Comparison of ENCODE assay signal across 8 mouse cellular contexts in the genomic region with DNA sequence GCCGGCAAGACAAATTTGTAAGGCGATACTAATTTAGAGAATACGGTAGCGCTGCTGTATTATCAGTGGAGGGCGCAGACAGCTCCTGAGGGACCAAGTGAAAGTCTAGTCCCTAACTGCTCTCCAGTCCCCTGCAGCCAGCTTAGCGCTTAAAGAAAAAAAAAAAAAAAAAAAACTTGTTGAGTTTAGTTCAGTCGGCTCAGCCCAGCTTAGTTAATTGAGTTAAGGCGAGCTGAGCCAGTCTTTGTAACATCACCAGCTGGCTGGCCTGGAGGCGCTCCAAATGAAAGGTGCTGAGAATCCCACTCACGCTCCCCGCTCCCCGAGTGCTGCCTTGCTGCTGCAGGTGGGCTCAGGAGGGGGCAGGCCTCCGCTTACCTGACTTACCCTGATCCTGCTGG.
DNase-seq lines count a peak whose midpoint lies in the region; ATAC-seq and TF ChIP-seq lines count a peak whose summit lies in the region.

No protein-coding gene starts in this region.

- no peak overlapping the region; the same call in 1 of the 2 replicates for H3K4me3 ChIP-seq in lung, embryonic 15.5 days
- H3K4me3 ChIP-seq in forebrain, embryonic 14.5 days (ENCODE audit: low read depth, low read length), result no peak overlapping the region
- no peak overlapping the region for H3K4me3 ChIP-seq in kidney, adult 2 months (ENCODE audit: insufficient read depth, low read depth, low read length)
- H3K4me3 ChIP-seq in liver, embryonic 16.5 days (ENCODE audit: low read depth, low read length), result no peak overlapping the region

- DNase-seq in lung, postnatal 14 days, result no peak
- DNase-seq in forebrain, embryonic 14.5 days (ENCODE audit: low spot score), result peak; percentile 64
- peak; percentile 49 for DNase-seq in kidney, adult 2 months
- DNase-seq in cerebellum, adult 18-20 months, result no peak
- no peak for DNase-seq in ovary, adult 18-20 months (ENCODE audit: low spot score)

- TF ChIP-seq POLR2A in kidney, adult 2 months (IDR thresholded peaks at IDR 0.05; ENCODE audit: low read depth, low read length), result no peak

- H3K27ac ChIP-seq in lung, embryonic 15.5 days, result 0 out of 2 replicates have a peak overlapping the region, but pooled peaks have one; percentile 17
- no peak overlapping the region for H3K27ac ChIP-seq in forebrain, embryonic 14.5 days (ENCODE audit: low read depth, low read length)
- no peak overlapping the region for H3K27ac ChIP-seq in kidney, adult 2 months (ENCODE audit: insufficient read depth, low read depth, low read length)
- no peak overlapping the region for H3K27ac ChIP-seq in liver, embryonic 16.5 days (ENCODE audit: low read length)

- 12% methylated on average over 13 of the region's 13 CpGs for WGBS in lung, embryonic 15.5 days
- 1% methylated on average over 13 of the region's 13 CpGs for WGBS in forebrain, embryonic 14.5 days
- 33% methylated on average over 13 of the region's 13 CpGs for WGBS in kidney, adult 2 months
- WGBS in liver, embryonic 16.5 days (ENCODE audit: insufficient replicate concordance), result 27% methylated on average over 13 of the region's 13 CpGs

- no peaks in the 10 kb centered on the region for H3K9me3 ChIP-seq in lung, embryonic 15.5 days
- no peaks in the 10 kb centered on the region for H3K9me3 ChIP-seq in forebrain, embryonic 14.5 days (replicated peaks; ENCODE audit: control insufficient read depth, low read length)
- no peaks in the 10 kb centered on the region for H3K9me3 ChIP-seq in liver, embryonic 16.5 days (replicated peaks; ENCODE audit: control insufficient read depth, low read length)

- H3K27me3 ChIP-seq in lung, embryonic 15.5 days, result peaks cover 3% of the 10 kb centered on the region; the same call in 1 of the 2 replicates
- no peaks in the 10 kb centered on the region for H3K27me3 ChIP-seq in forebrain, embryonic 14.5 days (replicated peaks; ENCODE audit: control insufficient read depth, insufficient read depth, low read length)
- no peaks in the 10 kb centered on the region for H3K27me3 ChIP-seq in kidney, adult 2 months (replicated peaks; ENCODE audit: control insufficient read depth, insufficient read depth, low read length)
- no peaks in the 10 kb centered on the region; the same call in 1 of the 2 replicates for H3K27me3 ChIP-seq in liver, embryonic 16.5 days (ENCODE audit: control insufficient read depth, insufficient read depth, low read depth, low read length)

- peak overlapping the region; percentile 48 for H3K4me2 ChIP-seq in lung, embryonic 15.5 days
- H3K4me2 ChIP-seq in forebrain, embryonic 14.5 days (ENCODE audit: low read length), result peak overlapping the region; percentile 28
- peak overlapping the region; percentile 23; the same call in 1 of the 2 replicates for H3K4me2 ChIP-seq in liver, embryonic 16.5 days (ENCODE audit: low read depth, low read length)

- H3K4me1 ChIP-seq in lung, embryonic 15.5 days, result peaks cover 51% of the 10 kb centered on the region
- peaks cover 12% of the 10 kb centered on the region for H3K4me1 ChIP-seq in forebrain, embryonic 14.5 days (ENCODE audit: control insufficient read depth, insufficient read depth, low read length)
- 0 out of 2 replicates have a peak, but pooled peaks cover 3% of the 10 kb centered on the region for H3K4me1 ChIP-seq in kidney, adult 2 months (ENCODE audit: control insufficient read depth, insufficient read depth, low read length)
- H3K4me1 ChIP-seq in liver, embryonic 16.5 days (ENCODE audit: control insufficient read depth, low read depth, low read length), result peaks cover 15% of the 10 kb centered on the region

- no peak overlapping the region for H3K9ac ChIP-seq in lung, embryonic 15.5 days
- H3K9ac ChIP-seq in forebrain, embryonic 14.5 days (ENCODE audit: low read length), result no peak overlapping the region
- no peak overlapping the region for H3K9ac ChIP-seq in liver, embryonic 16.5 days (ENCODE audit: low read depth, low read length)

- no peak for ATAC-seq in lung, embryonic 15.5 days (ENCODE audit: borderline replicate concordance, extremely low read depth, low FRiP score, low TSS enrichment)
- ATAC-seq in forebrain, embryonic 14.5 days, result 0 out of 2 replicates have a peak, but pooled peaks have one; percentile 15
- no peak for ATAC-seq in liver, embryonic 16.5 days (ENCODE audit: low read depth)
- ATAC-seq in granulocyte monocyte progenitor cell, adult 5-6 weeks (replicated peaks; ENCODE audit: poor library complexity, severe bottlenecking), result no peak

- TF ChIP-seq CTCF in kidney, adult 2 months (conservative IDR thresholded peaks at IDR 0.05; ENCODE audit: insufficient read depth, insufficient read length, low read depth, low read length), result no peak

- H3K36me3 ChIP-seq in lung, embryonic 15.5 days, result no peaks in the 10 kb centered on the region
- H3K36me3 ChIP-seq in forebrain, embryonic 14.5 days (ENCODE audit: control insufficient read depth, insufficient read depth, low read length), result no peaks in the 10 kb centered on the region
- no peaks in the 10 kb centered on the region for H3K36me3 ChIP-seq in kidney, adult 2 months (ENCODE audit: control insufficient read depth, insufficient read depth, low read length)
- no peaks in the 10 kb centered on the region for H3K36me3 ChIP-seq in liver, embryonic 16.5 days (ENCODE audit: control insufficient read depth, insufficient read depth)

Comparison
In these comparisons a context has a peak if more than half of its experiments do, and no peak if none do; other contexts are left out.
1. DNase-seq: peak in forebrain, embryonic 14.5 days (single experiment) and kidney, adult 2 months (single experiment); none in lung, postnatal 14 days (single experiment), cerebellum, adult 18-20 months (0 of 2) and ovary, adult 18-20 months (single experiment).
2. Peak in every context shown above with its lines, with median percentiles within 50 percentile points of each other: H3K4me2 ChIP-seq.